Mouse (Mus musculus) heart, postnatal 25 days (tissue): ENCODE data around the gene Ppm1a. TPM values are rescaled to one million over a fixed set of nuclear protein-coding genes. Genes with fewer than 3 reads are reported as not detected.

Source experiments
- DNase-seq: peaks from one replicate; pipeline ENCODE4 v3.0.0; 2022; ENCODE audit warnings: low spot score
- intact Hi-C: fragments of 180-260 bp; cut with DNase I; formaldehyde crosslinking; loops from one replicate; pipeline ENCODE4 v1.15.1; 2025
- total RNA-seq, 2 experiments: library from RNA; stranded (reverse); gene quantifications; 2 replicates each; pipeline ENCODE4 v1.2.3; 2021

Ppm1a gene
- total RNA-seq, 2 experiments from 2014 or later = 217 to 223 TPM

- no peak for DNase-seq
- intact Hi-C loops = no loop called here
Observed at GRCm38 (mm10) chr12:72792320-72793091, 35.3 kb downstream of the Ppm1a start.

- intact Hi-C loops = no loop called here
Observed at GRCm38 (mm10) chr12:72793983-72794382, 36.7 kb downstream of the Ppm1a start.

GRCm38 (mm10) chr12:72809798-72810197 lies 52.5 kb downstream of the Ppm1a start:
- intact Hi-C loops = no loop called here
- DNase-seq = no peak

More at GRCm38 (mm10) chr12:72793983-72794382, 36.7 kb downstream of the Ppm1a start:
- no peak for DNase-seq

GRCm38 (mm10) chr12:72811588-72811987 lies 54.3 kb downstream of the Ppm1a start:
- DNase-seq = no peak
- intact Hi-C loops = no loop called here

- intact Hi-C loops = no loop called here
- peak; percentile 2 for DNase-seq
Observed at GRCm38 (mm10) chr12:72820940-72821431, 63.7 kb downstream of the Ppm1a start.

- intact Hi-C loops = no loop called here
Observed at GRCm38 (mm10) chr12:72821589-72821988, 64.3 kb downstream of the Ppm1a start.

GRCm38 (mm10) chr12:72825656-72826055 lies 68.4 kb downstream of the Ppm1a start:
- intact Hi-C loops = no loop called here
- DNase-seq = no peak

More at GRCm38 (mm10) chr12:72821589-72821988, 64.3 kb downstream of the Ppm1a start:
- DNase-seq = no peak

GRCm38 (mm10) chr12:72828846-72829556 lies 71.7 kb downstream of the Ppm1a start:
- intact Hi-C loops = no loop called here
- DNase-seq = no peak

- intact Hi-C loops = no loop called here
Observed at GRCm38 (mm10) chr12:72829777-72830176, 72.5 kb downstream of the Ppm1a start.

GRCm38 (mm10) chr12:72830317-72830716 lies 73.1 kb downstream of the Ppm1a start:
- DNase-seq = no peak
- intact Hi-C loops = no loop called here

More at GRCm38 (mm10) chr12:72829777-72830176, 72.5 kb downstream of the Ppm1a start:
- DNase-seq = no peak

- intact Hi-C loops = no loop called here
- DNase-seq = no peak
Observed at GRCm38 (mm10) chr12:72831711-72832432, 74.6 kb downstream of the Ppm1a start.

GRCm38 (mm10) chr12:72834773-72835517 lies 77.7 kb downstream of the Ppm1a start:
- no peak for DNase-seq
- intact Hi-C loops = no loop called here

GRCm38 (mm10) chr12:72835518-72836015 lies 78.3 kb downstream of the Ppm1a start:
- intact Hi-C loops = no loop called here
- DNase-seq = no peak

GRCm38 (mm10) chr12:72837302-72837701 lies 80.0 kb downstream of the Ppm1a start:
- no peak for DNase-seq
- intact Hi-C loops = no loop called here

- no peak for DNase-seq
- intact Hi-C loops = loop anchor here (5.0 kb wide), 1 partner anchor 79 kb away; no protein-coding TSS in a partner anchor
Observed at GRCm38 (mm10) chr12:72841500-72841899, 84.2 kb downstream of the Ppm1a start.

GRCm38 (mm10) chr12:72843135-72843534 lies 85.9 kb downstream of the Ppm1a start:
- intact Hi-C loops = loop anchor here (5.0 kb wide), 1 partner anchor 81 kb away; no protein-coding TSS in a partner anchor
- no peak for DNase-seq

GRCm38 (mm10) chr12:72843555-72843954 lies 86.3 kb downstream of the Ppm1a start:
- intact Hi-C loops = loop anchor here (5.0 kb wide), 1 partner anchor 81 kb away; no protein-coding TSS in a partner anchor
- DNase-seq = no peak

- intact Hi-C loops = loop anchor here (5.0 kb wide), 1 partner anchor 82 kb away; no protein-coding TSS in a partner anchor
- peak; percentile 76 for DNase-seq
Observed at GRCm38 (mm10) chr12:72843973-72844620, 86.8 kb downstream of the Ppm1a start.

- intact Hi-C loops = no loop called here
- DNase-seq = no peak
Observed at GRCm38 (mm10) chr12:72845946-72846345, 88.7 kb downstream of the Ppm1a start.
